Mouse (Mus musculus) lung, adult 2 months (tissue): ENCODE data around the gene Shld2. TPM values are rescaled to one million over a fixed set of nuclear protein-coding genes. Genes with fewer than 3 reads are reported as not detected.

Experiments used
- DNase-seq: peaks from one replicate; pipeline ENCODE4 v3.0.0; 2022
- H3K4me1 ChIP-seq: fragments of 200-500 bp; 2 replicates; pipeline ENCODE4 v1.6.1; 2011; ENCODE audit warnings: low read length; ENCODE audit not compliant: control insufficient read depth, insufficient read depth
- H3K4me3 ChIP-seq: fragments of 200-500 bp; replicated peaks from 2 replicates; pipeline ENCODE3; 2011; ENCODE audit warnings: low read depth, mild to moderate bottlenecking, control low read depth, low read length; ENCODE audit errors: extremely low read depth
- CTCF ChIP-seq: fragments of 200-500 bp; IDR thresholded peaks from 2 replicates; pipeline ENCODE4 v1.5.1; 2011; ENCODE audit warnings: mild to moderate bottlenecking, low read length, control low read depth; ENCODE audit not compliant: insufficient read depth
- POLR2A ChIP-seq: fragments of 200-500 bp; IDR thresholded peaks from 2 replicates; pipeline ENCODE4 v1.6.1; 2011; ENCODE audit warnings: low read depth, mild to moderate bottlenecking, control low read depth, low read length, borderline replicate concordance; ENCODE audit errors: extremely low read depth
- WGBS: fragments of 180-500 bp; shearing (Covaris S2); methylation state at CpG from one replicate; pipeline ENCODE4 v1.1.7; 2018; 5-methylcytosine and 5-hydroxymethylcytosine counted together
- polyA plus RNA-seq: library from polyadenylated mRNA; depleted of rRNA; stranded (reverse); fragments of >200 nt; gene quantifications from 2 replicates; pipeline ENCODE4 v1.2.3, GENCODE M21; 2012; rRNA removed

The Shld2 gene
- polyA plus RNA-seq, 1 experiment: 2.4 TPM

DNA sequence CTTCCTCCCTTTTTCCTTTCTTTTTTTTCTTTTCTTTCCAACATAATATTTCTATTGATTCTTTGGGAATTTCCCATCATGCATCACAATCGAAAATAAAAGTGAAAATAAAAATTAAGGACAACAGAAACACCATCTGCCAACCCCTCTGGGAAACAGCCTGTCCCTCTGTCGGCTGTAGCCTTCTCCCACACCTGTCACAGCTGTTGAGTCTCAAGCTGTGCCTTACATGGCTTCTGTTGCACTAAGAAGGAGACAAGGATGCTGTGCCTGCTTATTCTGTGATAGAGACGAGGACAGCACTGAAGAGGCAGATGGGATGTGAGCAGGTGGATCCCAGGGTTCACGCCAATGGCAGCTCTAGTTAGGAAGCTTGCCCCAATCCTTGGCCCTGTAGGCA, 101.2 kb downstream of the Shld2 start:
- no peak for DNase-seq
- Histone ChIP-seq H3K4me1 (no peaks in the 10 kb centered on the region), H3K4me3 (no peak overlapping the region)
- 65% methylated on average over 4 of the region's 4 CpGs for WGBS
- TF ChIP-seq CTCF: no peak
- TF ChIP-seq POLR2A: no peak

DNA sequence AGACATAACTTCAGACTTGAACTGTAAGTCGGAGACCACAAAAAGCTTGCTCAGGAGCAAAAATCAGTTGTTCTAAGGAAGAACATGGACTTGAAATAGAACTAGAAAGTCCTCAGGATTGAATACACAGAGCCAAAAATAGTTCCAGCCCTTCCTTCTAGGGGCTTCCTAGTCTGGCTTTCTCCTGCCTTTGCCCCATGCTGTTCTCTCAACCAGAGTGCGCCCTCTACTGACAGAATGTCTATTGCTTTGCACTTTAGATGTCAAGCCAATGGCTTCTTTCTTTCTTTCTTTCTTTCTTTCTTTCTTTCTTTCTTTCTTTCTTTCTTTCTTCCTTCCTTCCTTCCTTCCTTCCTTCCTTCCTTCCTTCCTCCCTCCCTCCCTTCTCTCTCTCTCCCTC, 101.6 kb downstream of the Shld2 start:
- no peaks in the 10 kb centered on the region for H3K4me1 ChIP-seq
- WGBS: 48% methylated on average over 2 of the region's 2 CpGs
- no peak overlapping the region for H3K4me3 ChIP-seq
- TF ChIP-seq POLR2A (no peak), CTCF (peak; percentile 43)
- no peak for DNase-seq

DNA sequence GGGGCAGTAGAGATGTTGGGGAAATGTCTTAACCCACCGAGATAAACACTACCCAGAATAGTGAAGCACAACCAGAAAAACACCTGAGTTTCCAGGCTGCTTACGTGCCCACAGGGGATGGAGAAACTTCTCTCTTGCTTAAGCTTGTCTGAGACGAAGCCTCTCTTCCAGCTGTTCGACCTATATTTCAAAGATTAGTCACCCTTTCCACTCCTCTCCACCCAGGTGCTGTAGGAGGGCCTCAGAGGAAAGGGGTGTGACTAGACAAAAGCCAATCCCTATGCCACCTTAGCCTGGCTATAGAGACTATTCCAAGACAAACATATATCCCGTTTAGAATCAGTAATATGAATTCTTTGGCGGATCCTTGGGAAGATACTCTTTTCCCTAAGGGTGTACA, 102.3 kb downstream of the Shld2 start:
- 75% methylated on average over 6 of the region's 6 CpGs for WGBS
- H3K4me3 ChIP-seq: no peak overlapping the region
- no peak for TF ChIP-seq POLR2A
- TF ChIP-seq CTCF: no peak
- no peaks in the 10 kb centered on the region for H3K4me1 ChIP-seq
- no peak for DNase-seq

DNA sequence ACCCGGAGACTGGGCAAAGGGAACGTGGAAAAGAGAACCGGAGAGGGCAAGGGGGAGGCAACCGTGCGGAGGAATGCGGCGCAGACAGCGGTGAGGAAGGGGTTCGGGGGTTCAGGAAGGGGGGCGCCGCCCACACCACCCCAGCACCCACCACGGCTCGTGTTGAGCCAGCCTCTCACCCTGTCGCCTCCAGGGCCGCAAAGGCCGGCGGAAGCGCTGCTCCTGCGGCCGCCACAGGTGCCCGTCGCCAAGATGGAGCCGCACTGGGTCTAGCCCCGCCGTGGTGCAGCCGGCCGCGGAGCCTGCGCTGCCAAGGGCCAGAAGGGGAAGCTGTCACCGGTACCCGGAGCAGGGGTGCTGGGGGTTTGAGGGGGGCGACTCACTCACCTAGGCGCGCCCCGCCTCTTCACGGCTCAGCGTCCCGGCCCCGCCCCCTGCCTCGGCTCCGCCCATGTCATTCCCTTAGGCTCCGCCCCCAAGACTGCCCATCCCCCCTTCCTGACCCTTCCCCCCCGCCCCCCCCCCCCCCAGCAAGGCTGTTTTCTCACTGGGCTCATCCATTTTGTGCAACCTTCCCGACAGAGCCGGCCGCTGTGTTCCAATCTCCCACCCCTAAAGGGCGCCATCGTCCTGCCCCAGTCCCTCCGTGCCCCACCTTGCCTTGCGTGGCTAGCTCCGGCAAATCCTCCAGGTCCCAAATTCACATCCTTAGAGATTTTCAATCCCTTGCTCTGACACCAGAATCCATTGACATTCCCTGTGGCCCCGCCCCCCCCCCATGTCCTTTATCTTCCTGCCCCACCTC, 108.9 kb downstream of the Shld2 start, which contains the start of gene Gprin2:
TSS of gene Gprin2 (minus strand) at position 423 of the 805 bp plus-strand sequence.
- no peaks in the 10 kb centered on the region for H3K4me1 ChIP-seq
- no peak for TF ChIP-seq CTCF
- peak; percentile 37 for DNase-seq
- H3K4me3 ChIP-seq: peak within 1 kb of the TSS; percentile 48
- WGBS: 6% methylated on average over 44 of the region's 52 CpGs

DNA sequence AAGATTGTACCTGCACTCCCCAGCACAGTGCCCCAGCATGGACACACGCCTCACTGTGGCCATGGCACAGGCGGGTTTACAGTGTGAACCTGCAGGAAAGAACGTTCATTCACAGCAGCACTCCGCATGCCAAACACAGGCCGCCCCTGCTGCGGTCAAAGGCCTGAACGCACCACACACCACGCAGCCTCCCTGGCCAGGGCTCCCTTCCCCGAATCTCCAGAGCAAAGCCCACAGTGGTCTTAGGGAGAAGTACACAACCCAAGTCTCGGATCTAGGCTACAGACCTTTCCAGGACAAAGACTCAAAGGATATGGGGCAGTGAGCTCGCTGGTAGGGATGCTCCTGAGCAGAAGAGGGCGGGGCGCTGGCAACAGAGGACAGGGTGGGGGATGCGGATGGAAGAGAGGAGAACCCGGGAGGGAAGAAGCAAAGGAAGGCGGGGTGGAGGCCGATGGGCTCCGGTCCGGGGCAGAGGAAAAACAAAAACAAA, 109.5 kb downstream of the Shld2 start:
- no peaks in the 10 kb centered on the region for H3K4me1 ChIP-seq
- DNase-seq: no peak
- 17% methylated on average over 19 of the region's 19 CpGs for WGBS
- H3K4me3 ChIP-seq: peak overlapping the region; percentile 48
- TF ChIP-seq CTCF (no peak), POLR2A (no peak)

DNA sequence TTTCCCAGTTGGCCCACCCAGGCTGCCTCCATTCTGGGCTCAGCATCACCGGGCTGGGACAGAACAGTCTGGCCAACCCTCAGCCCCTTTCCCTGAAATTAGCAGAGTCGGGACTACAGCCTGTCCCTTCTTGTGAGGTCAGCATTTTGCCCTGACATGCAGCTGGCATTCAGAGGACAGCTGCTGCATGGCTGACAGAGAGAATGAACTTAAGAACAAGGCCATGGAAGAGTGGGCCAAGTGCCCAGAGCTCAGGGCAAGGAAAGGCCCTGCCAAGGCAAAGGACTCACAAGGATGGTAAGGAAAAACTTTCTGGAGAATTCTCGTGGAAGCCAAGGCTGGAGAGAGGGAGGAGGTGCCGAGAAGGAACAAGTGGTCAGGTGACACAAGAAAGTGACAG, 113.6 kb downstream of the Shld2 start:
- DNase-seq: no peak
- 44% methylated on average over 4 of the region's 4 CpGs for WGBS
- TF ChIP-seq POLR2A (no peak), CTCF (no peak)
- Histone ChIP-seq H3K4me1 (no peaks in the 10 kb centered on the region), H3K4me3 (no peak overlapping the region)

DNA sequence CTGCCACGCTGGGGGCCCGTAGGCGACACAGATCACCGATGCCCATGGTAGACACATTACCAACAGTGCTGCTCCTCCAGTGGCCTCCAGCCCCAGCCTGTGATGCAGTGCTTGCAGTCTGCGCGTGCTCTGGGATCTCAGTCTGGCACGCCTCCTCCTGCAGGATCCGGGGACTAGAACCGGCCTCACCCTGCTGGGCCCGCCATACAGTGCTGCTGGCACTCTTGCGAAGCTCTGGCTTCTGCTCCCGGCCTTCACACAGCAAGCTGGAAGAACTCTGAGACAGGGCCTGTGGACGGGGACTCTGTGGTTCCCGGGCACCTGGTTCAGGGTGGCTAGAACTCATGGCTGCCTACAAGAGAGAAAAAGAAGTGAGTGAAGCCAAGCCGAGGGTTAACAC, 114.8 kb downstream of the Shld2 start:
- Histone ChIP-seq H3K4me1 (no peaks in the 10 kb centered on the region), H3K4me3 (no peak overlapping the region)
- DNase-seq: no peak
- WGBS: 93% methylated on average over 15 of the region's 15 CpGs
- TF ChIP-seq CTCF (no peak), POLR2A (no peak)

DNA sequence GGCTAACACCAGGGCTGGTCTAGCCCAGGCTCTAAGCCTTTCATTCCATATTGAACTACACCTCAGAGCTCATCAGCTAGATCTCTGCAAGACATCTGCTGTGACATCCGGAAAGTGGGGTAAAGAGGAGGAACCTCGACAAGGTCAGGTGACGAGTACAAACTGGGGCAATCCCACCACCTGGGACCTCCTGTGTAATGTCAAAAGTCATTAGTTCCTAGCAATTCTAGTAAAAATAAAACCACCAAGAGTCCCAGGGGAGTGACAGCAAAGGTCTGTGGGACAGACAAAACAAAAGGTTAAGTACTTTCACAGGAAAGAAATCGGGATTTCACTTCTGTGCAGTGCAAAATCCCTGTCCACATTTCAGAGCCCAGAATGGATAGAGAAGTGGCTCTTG, 116.4 kb downstream of the Shld2 start:
- WGBS: 83% methylated on average over 4 of the region's 4 CpGs
- no peak for DNase-seq
- TF ChIP-seq POLR2A (no peak), CTCF (no peak)
- no peak overlapping the region for H3K4me3 ChIP-seq
- no peaks in the 10 kb centered on the region for H3K4me1 ChIP-seq

DNA sequence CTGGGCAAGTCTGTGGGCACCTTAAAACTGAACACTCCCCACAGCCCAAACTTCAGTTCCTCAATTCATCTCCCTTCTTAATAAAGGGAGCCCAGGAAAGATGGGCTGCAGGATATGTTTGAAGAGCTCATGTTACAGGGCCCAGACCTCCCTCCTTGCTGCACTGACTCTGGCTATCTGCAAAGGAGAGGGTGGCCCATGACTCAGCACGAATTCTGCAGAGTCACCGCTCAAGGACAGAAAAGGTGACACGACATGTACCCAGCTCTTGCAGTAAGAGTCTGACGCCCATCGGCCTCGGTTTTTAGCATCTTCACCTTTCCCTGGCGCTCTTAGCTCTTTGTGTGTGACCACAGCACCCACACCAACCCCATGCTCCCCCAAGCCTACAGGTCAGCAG, 119.9 kb downstream of the Shld2 start:
- WGBS: 69% methylated on average over 7 of the region's 7 CpGs
- Histone ChIP-seq H3K4me1 (no peaks in the 10 kb centered on the region), H3K4me3 (no peak overlapping the region)
- no peak for DNase-seq
- TF ChIP-seq CTCF: no peak
- no peak for TF ChIP-seq POLR2A

DNA sequence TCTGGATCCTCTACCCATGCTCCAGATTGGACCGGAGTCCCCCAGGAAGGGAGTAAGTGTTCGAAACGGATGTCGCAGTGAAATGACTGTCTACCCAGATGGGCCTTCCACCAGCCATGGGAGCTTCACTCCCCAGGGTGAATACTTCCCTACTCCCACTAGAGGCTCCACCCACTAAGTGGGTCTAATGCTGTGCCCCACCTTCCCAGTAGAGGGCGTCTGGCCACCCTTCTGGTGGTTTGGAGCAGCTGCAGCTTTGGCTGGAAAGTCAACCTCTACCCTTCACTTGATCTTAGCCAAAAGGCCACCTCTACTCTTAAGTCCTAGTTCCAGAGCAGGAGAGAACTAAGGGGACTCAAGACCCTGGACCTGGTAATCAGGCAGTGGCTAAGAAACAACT, 121.7 kb downstream of the Shld2 start:
- no peaks in the 10 kb centered on the region for H3K4me1 ChIP-seq
- TF ChIP-seq CTCF (peak; percentile 86), POLR2A (no peak)
- WGBS: 69% methylated on average over 5 of the region's 5 CpGs
- DNase-seq: peak; percentile 66
- H3K4me3 ChIP-seq: no peak overlapping the region

Other genes starting within 250 kb of the Shld2 start
- 13.1 and 21.8 TPM in 2 replicates for gene Anxa8, start 224.5 kb downstream of the Shld2 start, polyA plus RNA-seq
- not detected in 2 replicates for gene A630023A22Rik, start 207.7 kb downstream of the Shld2 start, polyA plus RNA-seq
- gene Npy4r, start 158.0 kb downstream of the Shld2 start, polyA plus RNA-seq: 0.14 TPM in 2 replicates
- gene Gprin2, start 108.8 kb downstream of the Shld2 start, polyA plus RNA-seq: 0.15 and 0.59 TPM in 2 replicates
- 10.3 and 12.2 TPM in 2 replicates for gene Syt15, start 90.9 kb downstream of the Shld2 start, polyA plus RNA-seq
- 63.6 and 83.7 TPM in 2 replicates for gene Glud1, start 234 bp upstream of the Shld2 start, polyA plus RNA-seq
- gene Fam25c, start 44.9 kb upstream of the Shld2 start, polyA plus RNA-seq: 68.4 TPM in 1 of 2 replicates, not detected in the other
- 10.1 and 10.2 TPM in 2 replicates for gene Sncg, start 64.3 kb upstream of the Shld2 start, polyA plus RNA-seq
- 21.9 and 22.2 TPM in 2 replicates for gene Mmrn2, start 65.0 kb upstream of the Shld2 start, polyA plus RNA-seq
- 7.5 and 15.3 TPM in 2 replicates for gene Bmpr1a, start 192.8 kb upstream of the Shld2 start, polyA plus RNA-seq
- gene 9230112D13Rik, start 212.3 kb upstream of the Shld2 start, polyA plus RNA-seq: not detected in 2 replicates